Mouse (Mus musculus) heart, postnatal 36 days (tissue): ENCODE measurements around the gene Hist1h2bh. TPM values are rescaled to one million over a fixed set of nuclear protein-coding genes. Genes with fewer than 3 reads are reported as not detected.
"Not testable (repeated sequence)": the region's sequence is repeated elsewhere in the genome, so short reads cannot be mapped to it uniquely, and the experiment has no call there.

ENCODE experiments used
- DNase-seq, 2 experiments: peaks; one replicate each; pipeline ENCODE4 v3.0.0; 2021 to 2022
- intact Hi-C: fragments of 180-260 bp; cut with DNase I; formaldehyde crosslinking; loops from one replicate; pipeline ENCODE4 v1.15.1; 2025
- total RNA-seq, 2 experiments: library from RNA; stranded (reverse); gene quantifications; 2 replicates each; pipeline ENCODE4 v1.2.3; 2021

Gene Hist1h2bh
- total RNA-seq, 2 experiments from 2014 or later: 0.94 to 1.9 TPM

DNA sequence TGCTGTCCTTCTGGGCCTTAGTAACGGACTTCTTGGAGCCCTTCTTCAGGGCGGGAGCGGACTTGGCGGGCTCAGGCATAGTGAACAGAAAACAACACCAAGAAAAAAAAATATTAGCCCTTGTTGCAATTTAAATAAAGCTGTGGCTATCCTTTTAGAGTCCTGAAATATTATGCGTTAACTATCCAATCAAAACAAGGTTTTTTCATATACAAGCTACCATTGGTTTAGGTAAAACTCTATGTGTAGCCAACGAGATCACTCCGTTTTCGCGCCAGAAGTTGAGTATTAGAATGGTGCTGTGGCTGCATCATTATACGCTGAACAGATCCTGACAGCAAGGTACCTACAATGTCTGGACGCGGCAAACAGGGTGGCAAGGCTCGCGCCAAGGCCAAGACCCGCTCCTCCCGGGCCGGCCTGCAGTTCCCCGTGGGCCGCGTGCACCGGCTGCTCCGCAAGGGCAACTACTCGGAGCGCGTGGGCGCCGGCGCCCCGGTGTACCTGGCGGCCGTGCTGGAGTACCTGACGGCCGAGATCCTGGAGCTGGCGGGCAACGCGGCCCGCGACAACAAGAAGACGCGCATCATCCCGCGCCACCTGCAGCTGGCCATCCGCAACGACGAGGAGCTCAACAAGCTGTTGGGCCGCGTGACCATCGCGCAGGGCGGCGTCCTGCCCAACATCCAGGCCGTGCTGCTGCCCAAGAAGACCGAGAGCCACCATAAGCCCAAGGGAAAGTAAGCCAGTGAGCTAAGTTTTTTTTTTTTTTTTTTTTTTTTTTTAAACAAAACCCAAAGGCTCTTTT is 9.4 kb downstream of the Hist1h2bh start, which contains the start of gene Hist1h2af:
Gene Hist1h2af (plus strand): TSS at position 347 of the 808 bp plus-strand sequence.
- DNase-seq: not testable (repeated sequence)
- intact Hi-C loops: loop anchor here (5.0 kb wide), 4 partner anchors 49 to 1491 kb away; partner anchors contain the start of genes Hist1h1t, Hist1h2ag, Hist1h2bj and Hist1h4c

DNA sequence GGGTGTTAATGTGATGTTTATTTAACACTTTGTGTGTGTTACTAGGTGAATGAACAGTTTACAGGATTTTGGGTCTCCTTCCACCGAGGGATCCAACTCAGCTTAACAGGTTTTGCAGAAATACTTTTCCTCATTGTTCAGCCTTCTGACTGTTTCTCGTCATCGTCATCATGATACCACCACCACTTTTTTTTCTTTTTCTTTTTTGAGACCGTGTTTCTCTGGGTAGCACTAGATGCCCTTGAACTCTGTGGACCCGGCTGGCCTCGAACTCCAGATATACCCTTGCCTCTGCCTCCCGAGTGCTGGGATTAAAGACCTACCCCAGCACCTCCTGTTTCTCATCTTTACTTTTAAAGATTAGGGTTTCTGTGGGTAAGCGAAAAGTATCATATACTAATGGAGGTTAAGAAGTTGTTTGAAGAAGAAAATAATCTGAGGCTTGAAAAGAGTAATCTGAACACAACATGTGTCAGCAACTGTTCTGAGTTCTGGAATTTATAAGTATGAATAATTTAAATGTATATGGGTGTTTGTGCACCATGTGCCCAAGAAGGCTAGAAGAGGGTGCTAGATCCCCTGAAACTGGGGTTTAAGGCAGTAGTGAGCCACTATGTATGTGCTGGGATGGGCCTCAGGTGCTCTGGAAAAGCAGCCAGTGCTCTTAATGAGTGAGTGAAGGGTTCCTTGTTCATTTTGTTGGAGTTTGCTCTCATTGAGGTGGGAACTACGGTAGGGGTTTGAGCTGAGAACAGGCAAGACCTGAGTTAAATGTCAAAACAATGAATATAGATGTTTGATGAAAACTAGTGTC is 10.7 kb downstream of the Hist1h2bh start:
- intact Hi-C loops: loop anchor here (5.0 kb wide), 4 partner anchors 50 to 1490 kb away; partner anchors contain the start of genes Hist1h1t, Hist1h2ag, Hist1h2bj and Hist1h4c
- DNase-seq: no peak

DNA sequence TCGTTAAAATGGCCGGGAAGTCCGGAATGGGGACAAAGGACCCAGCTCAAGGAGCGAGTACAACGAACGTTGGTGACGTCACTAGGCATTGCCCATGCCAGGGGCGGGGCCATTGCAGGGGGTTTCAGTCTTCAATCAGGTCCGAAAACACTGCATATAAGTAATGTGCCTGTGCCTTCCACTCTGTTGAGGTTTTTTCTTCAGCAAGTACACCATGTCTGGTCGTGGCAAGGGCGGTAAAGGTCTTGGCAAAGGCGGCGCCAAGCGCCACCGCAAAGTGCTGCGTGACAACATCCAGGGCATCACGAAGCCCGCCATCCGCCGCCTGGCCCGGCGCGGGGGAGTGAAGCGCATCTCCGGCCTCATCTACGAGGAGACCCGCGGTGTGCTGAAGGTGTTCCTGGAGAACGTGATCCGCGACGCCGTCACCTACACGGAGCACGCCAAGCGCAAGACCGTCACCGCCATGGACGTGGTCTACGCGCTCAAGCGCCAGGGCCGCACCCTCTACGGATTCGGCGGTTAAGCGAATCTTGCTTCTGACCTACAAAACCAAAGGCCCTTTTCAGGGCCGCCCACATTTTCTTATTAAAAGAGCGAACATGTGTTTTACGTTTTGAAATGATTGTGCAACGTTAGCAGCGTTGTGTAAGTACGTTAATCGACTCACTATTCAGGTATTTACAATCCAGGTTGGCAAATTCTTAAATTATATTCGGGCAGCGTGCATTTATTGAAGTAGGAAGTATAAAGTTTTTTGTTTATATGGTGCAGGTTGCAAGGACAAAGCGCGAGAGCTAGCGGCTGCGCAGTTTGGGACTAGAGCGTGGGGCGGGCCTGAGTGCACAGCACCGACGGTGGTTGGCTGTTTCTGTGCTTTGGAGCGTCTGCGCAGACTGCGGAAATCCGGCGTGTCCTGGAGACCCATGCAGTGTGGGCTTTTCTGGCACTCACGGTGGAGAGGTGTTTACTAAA is 12.0 kb downstream of the Hist1h2bh start, which contains the start of gene Hist1h4h:
Gene Hist1h4h (plus strand): TSS at position 150 of the 975 bp plus-strand sequence.
- intact Hi-C loops: loop anchor here (1.0 to 5.0 kb wide), 5 partner anchors 12 to 1489 kb away; partner anchors contain the start of genes Hist1h1t, Hist1h2ag, Hist1h2bj and Hist1h4c
- peak; percentile 93 to 96 for DNase-seq

DNA sequence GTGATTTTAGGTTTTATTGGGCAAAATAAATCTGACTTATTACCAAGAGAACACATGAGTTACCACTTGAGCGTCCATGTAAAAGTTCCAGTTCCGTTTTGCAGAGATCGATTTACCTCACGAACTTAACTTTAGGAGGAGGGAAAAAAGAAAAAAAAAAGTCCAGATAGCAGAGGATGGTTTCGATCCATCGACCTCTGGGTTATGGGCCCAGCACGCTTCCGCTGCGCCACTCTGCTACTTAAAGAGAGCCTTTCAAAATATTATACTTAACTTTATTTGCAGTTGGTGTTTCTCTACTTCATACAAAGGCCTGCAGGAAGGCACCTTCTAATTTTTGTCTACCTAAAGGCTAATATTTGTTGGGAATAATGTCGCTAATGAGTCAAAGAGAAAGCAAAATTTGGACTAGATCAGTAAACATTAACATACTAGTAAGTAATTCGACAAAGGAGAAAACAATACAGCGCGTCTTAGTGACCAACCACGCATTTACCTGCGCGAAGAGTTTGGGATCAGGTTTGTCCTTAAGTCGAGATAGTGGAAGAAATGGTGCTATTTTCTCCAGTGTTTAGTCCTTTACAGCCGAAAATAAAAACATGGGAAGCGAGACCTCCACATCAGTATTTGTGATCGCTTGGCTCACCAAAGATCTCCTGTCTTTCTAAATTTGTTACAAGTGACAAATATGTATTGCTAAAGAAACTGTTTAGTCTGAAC is 12.9 kb downstream of the Hist1h2bh start:
- DNase-seq: peak; percentile 71 to 75
- intact Hi-C loops: loop anchor here (1.0 to 5.0 kb wide), 5 partner anchors 11 to 1488 kb away; partner anchors contain the start of genes Hist1h1t, Hist1h2ag, Hist1h2bj and Hist1h4c

DNA sequence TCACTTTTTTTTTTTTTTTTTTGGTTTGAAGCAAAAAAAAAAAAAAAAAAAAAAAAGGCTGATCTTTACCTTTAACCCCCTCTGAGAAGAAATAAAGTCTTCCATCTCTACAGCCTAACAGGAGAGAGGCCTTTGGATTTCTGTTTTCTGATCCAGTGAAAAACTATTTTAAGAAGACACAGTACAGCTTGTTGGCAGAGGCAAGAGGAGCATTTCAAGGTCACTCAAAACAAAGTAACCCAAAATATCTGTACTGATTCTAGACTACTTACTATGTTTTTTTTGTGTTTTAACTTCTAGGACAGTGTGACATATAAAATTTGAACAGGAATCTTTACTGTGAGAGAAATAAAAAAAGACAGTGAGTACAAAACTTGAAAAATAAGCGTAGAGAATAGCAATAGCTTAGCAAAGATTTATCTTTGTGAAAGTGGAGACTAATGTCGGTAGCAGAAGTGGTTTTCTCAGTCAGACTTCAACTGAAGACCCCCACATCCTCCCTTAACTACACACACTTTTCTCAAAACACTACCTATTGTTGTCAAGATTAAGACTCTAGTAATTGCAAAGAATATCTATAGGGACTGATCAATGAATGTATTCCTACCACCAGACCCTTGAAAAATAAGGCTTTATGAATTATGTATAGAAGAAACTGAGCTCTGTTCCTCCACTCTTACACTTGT is 13.6 kb downstream of the Hist1h2bh start:
- intact Hi-C loops: loop anchor here (1.0 to 5.0 kb wide), 6 partner anchors 10 to 1817 kb away; partner anchors contain the start of genes Hist1h1t, Hist1h2ag, Hist1h2bj and Hist1h4c

DNA sequence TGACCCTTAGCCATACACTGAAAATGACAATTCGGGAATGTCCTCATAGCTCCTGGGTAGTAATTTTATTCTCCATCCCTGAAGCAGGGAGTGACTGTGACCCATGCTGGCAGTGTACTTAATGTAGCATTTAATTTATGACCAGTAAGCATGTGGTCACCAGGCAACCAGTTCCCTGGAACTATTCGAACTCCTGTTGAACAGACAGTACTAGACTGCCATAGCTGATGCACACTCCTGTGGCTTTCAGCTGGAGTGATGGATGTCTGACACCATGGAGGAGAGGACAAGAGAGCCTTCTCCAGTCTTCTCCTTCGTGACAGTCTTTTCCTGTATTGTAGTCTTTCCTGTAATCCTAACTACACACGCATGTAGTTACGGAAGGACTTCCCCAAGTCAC is 14.2 kb downstream of the Hist1h2bh start:
- intact Hi-C loops: loop anchor here (5.0 kb wide), 1 partner anchor 1817 kb away; no protein-coding TSS in a partner anchor
- DNase-seq: no peak

More for the DNA sequence above, 13.6 kb downstream of the Hist1h2bh start:
- DNase-seq: no peak

DNA sequence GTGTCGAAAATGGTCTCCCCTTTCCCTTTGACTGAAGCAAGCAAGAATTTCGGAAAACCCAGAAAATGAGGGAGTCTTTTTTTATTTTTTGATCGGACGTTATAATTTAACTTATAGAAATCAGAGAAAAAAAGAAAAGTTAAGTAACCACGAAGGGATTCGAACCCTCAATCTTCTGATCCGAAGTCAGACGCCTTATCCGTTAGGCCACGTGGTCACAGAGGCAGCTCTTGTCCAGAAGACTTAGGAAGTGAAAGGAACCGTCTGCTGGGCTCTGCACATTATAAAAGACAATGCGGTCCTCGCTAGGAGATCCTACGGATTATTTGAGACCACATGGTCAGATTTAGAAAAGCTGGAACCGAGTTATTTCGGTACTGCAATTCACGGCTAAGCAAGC is 16.9 kb downstream of the Hist1h2bh start:
- DNase-seq: peak; percentile 92 to 94
- intact Hi-C loops: loop anchor here (5.0 kb wide), 1 partner anchor 1814 kb away; no protein-coding TSS in a partner anchor

DNA sequence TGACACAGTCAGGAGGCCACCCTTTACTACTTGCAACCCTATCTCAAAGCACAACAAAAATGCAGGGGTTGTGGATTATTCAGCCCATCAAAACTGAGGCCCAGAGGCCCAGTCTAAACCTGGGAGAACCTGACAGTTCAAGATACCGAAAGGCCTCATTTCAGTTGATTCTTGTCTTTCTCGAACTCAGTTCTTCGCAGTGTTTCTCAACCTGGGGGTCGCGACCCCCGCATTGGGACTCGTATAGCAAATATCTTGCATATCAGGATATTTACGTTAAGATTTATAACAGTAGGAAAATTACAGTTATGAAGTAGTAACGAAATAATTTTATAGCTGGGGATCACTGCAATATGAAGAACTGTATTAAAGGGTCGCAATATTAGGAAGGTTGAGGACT is 17.3 kb downstream of the Hist1h2bh start:
- intact Hi-C loops: loop anchor here (5.0 kb wide), 1 partner anchor 1814 kb away; no protein-coding TSS in a partner anchor

DNA sequence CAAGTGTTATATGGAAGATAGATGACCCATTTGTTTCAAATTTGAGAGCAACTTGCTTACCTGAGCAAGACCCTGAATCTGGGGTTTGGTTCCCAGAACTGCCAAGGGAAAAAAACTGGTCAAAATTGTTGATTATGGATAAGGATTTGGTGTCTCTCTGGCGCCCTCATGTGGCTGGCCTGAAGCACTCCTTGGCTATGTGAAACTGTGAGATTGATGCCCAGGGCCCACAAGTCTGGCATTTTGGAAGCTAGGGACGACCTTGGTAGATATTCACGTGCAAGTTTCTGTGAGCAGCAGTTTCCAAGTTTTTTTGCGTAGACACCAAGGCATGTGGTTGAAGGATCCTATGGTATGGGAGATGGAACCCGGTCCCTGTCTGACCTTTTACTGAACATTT is 18.5 kb downstream of the Hist1h2bh start:
- peak; percentile 76 to 83 for DNase-seq
- intact Hi-C loops: loop anchor here (5.0 kb wide), 2 partner anchors 73 to 1812 kb away; no protein-coding TSS in a partner anchor

More for the DNA sequence above, 17.3 kb downstream of the Hist1h2bh start:
- DNase-seq: no peak

DNA sequence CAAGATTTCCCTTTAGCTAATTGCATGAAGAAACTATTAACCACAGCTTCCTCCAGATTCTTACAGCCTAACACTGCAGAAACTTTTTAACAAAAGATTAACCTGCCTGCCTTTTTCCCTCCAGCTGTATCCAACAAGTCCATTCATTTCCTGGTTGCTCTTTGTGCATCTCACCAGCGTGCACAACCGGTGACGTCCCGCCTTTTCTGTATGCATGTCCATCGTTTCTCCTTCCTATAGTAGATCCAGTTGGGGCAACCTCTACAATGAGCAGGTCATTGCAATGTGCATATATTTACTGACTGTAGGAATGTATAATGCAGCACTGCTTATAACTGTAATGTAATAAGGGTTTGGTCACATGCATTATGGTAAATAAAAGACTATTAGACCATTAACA is 19.2 kb downstream of the Hist1h2bh start:
- intact Hi-C loops: loop anchor here (5.0 kb wide), 1 partner anchor 73 kb away; no protein-coding TSS in a partner anchor
- no peak for DNase-seq

DNA sequence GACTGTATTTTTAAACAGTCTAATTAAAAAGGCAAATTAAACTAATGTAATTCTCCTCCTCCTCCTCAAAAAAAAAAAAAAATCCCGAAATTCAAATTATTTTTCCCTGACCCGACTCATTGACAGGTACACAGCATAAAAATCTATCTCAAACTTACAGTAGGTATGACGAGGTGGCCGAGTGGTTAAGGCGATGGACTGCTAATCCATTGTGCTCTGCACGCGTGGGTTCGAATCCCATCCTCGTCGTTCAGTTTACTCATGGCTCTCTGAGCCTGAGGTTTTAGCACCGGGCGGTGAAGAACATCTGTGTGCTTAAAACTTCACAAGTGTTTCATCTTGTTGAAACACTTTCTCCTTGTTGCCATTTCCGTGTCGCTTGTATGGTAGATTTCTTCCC is 21.5 kb downstream of the Hist1h2bh start:
- intact Hi-C loops: loop anchor here (5.0 kb wide), 1 partner anchor 76 kb away; no protein-coding TSS in a partner anchor

DNA sequence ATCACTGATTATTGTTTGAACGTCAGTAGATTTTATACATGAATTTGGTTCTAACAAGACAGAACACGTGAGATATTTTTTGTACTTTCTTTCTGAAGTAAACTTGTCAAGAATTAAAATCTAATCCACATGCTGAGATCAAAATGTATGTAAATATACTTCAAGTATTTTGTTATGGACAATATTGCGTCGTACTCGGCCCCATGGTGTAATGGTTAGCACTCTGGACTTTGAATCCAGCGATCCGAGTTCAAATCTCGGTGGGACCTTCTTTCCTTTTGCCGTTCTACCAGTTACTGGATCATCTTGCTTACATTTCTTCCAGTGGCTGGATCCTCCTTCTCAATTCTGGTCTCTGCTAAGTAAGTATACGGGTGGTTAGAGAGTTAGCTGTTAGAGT is 23.8 kb downstream of the Hist1h2bh start:
- intact Hi-C loops: loop anchor here (1.0 to 10.0 kb wide), 4 partner anchors 11 to 1575 kb away; partner anchors contain the start of genes Zfp184 and Zfp322a
- peak; percentile 82 to 87 for DNase-seq

More for the DNA sequence above, 21.5 kb downstream of the Hist1h2bh start:
- peak; percentile 73 to 79 for DNase-seq

DNA sequence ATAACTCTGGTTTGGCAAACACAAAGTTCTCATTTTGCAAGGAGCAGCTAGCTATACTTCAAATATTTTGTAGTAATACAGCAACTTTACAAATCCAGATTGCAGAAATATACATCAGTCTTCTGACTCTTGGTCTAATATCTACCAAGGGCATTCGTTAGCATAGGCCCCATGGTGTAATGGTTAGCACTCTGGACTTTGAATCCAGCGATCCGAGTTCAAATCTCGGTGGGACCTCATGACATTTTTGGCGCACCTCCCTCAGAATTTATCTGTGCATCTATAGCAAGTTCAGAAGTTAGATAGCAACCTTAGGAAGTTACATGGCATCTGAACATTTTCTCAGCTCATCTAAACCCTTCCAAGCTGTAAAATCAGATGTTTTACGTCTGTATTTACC is 24.3 kb downstream of the Hist1h2bh start:
- intact Hi-C loops: loop anchor here (1.0 to 10.0 kb wide), 4 partner anchors 11 to 1574 kb away; partner anchors contain the start of genes Zfp184 and Zfp322a
- peak; percentile 82 to 83 for DNase-seq

DNA sequence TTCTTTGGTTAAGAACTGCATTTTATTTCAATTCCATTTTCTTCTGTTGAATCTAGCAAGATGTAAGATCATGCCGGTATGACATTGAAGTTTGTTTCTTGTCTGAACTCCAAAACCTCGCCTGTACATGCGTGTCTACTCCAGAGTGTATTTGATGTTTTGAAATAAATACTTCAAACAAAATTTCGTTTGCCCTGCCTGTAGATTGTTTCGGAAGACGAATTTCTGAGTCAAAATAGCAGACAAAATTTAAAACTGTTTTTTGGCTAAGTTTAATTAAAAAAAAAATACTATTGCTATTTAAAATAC is 24.9 kb downstream of the Hist1h2bh start:
- intact Hi-C loops: loop anchor here (2.0 to 10.0 kb wide), 3 partner anchors 151 to 1573 kb away; partner anchors contain the start of genes Zfp184 and Zfp322a

DNA sequence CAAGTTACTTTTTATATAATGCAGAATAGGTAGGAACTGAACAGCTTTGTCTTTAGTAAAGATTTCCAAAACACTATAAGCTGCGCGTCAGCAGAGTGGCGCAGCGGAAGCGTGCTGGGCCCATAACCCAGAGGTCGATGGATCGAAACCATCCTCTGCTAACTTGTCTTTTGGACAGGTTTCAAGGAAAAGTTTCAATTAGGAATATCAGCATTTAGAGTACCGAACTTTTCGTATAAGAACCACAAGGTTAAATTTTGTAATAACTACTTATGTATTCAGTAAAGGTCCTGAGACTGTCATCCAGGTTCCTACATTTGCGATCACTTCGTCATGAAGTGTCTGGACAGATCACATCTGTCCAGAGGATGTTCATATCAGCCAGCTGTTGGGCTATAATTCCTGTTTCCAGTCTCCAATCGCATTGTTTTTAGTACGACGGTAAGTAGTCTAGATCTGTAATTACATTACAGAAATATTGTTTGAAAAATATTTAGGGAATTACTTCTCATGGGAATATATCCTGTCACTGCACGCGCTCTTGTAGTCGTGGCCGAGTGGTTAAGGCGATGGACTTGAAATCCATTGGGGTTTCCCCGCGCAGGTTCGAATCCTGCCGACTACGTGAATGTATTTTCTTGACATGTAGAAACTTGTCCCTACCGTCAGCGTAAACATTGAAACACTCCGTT is 25.4 kb downstream of the Hist1h2bh start:
- intact Hi-C loops: loop anchor here (1.0 to 10.0 kb wide), 6 partner anchors 53 to 1573 kb away; partner anchors contain the start of genes Btn1a1, Zfp184 and Zfp322a
- DNase-seq: peak; percentile 91 to 92

More for the DNA sequence above, 24.9 kb downstream of the Hist1h2bh start:
- no peak for DNase-seq

DNA sequence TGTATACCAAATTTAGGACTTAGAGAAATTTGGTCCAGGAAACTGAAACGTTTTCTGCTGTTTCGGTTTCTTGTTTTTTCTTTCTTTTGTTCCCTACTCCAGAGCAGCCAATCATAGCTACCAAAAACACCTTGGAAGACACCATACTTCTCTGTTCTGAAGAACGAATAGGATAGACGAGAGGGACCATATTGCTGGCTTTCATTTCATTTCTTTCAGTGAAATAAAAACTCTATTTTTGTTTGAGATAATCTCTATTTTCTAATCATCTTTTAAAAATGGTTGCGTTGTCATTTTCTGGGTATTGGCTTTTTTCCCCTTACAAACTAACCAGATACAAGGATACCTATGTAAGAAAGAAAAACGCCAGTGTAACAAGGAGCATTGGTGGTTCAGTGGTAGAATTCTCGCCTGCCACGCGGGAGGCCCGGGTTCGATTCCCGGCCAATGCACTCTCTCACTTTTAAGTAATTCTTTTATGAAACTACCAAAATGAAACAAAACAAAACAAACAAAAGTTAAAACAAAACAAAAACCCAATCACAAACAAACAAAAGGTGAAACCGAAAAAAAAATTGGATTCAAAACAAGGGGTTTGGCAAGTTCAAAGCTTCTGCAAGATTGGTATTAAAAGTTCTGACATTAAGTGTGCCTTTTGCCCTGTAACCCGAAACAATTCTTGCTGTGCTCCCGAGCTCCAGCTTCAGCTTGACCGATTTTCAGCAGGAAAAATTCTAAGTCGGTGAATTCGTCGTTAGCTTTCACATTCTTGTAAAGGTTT is 26.2 kb downstream of the Hist1h2bh start:
- intact Hi-C loops: loop anchor here (1.0 to 10.0 kb wide), 5 partner anchors 52 to 1572 kb away; partner anchors contain the start of genes Btn1a1, Zfp184 and Zfp322a
- DNase-seq: peak; percentile 80 to 86
